Comparison of ENCODE assay signal across 31 mouse cellular contexts in genomic region chr3:108180514-108180913, GRCm38 (mm10). TPM values are rescaled to one million over a fixed set of nuclear protein-coding genes. Genes with fewer than 3 reads are reported as not detected.
"Had no signal": no experiment of that assay in that cellular context is flagged by ENCODE, and none has a peak within 500 bp of the region (broad histone marks: within the 10 kb centered on the region; RNA-seq: fewer than 3 reads in every experiment).

No protein-coding gene starts in this region.

- H3K4me3 ChIP-seq: limb, embryonic 10.5 days; limb, embryonic 12.5 days; limb, embryonic 13.5 days; limb, embryonic 15.5 days; liver, embryonic 12.5 days; liver, embryonic 13.5 days; liver, embryonic 15.5 days; lung, embryonic 15.5 days; megakaryocyte, embryonic 14.5 days; midbrain, embryonic 10.5 days; midbrain, embryonic 12.5 days; midbrain, embryonic 13.5 days; midbrain, embryonic 15.5 days; myocyte; neural tube, embryonic 12.5 days had no signal

- H3K27ac ChIP-seq: limb, embryonic 10.5 days; limb, embryonic 12.5 days; limb, embryonic 13.5 days; limb, embryonic 15.5 days; liver, embryonic 12.5 days; liver, embryonic 13.5 days; liver, embryonic 14.5 days; liver, embryonic 15.5 days; lung, embryonic 15.5 days; macrophage; midbrain, embryonic 10.5 days; midbrain, embryonic 12.5 days; midbrain, embryonic 13.5 days; midbrain, embryonic 15.5 days; neural tube, embryonic 12.5 days had no signal

- H3K27me3 ChIP-seq: neural tube, embryonic 12.5 days had no signal

- DNase-seq: left cerebral cortex, postnatal 4 days; liver; liver, embryonic 13.5 days; liver, postnatal 0 days; lung, adult 18-20 months; lung, adult 2 months; lung, embryonic 14.5 days; lung, postnatal 10 days; lung, postnatal 14 days; lung, postnatal 36 days; lung, postnatal 4 days had no signal

- H3K36me3 ChIP-seq: limb, embryonic 10.5 days; limb, embryonic 12.5 days; limb, embryonic 13.5 days; limb, embryonic 15.5 days; liver, embryonic 12.5 days; liver, embryonic 13.5 days; liver, embryonic 15.5 days; lung, embryonic 15.5 days; midbrain, embryonic 10.5 days; midbrain, embryonic 12.5 days; midbrain, embryonic 13.5 days; midbrain, embryonic 15.5 days; neural tube, embryonic 12.5 days had no signal

- H3K4me2 ChIP-seq: limb, embryonic 12.5 days; limb, embryonic 13.5 days; limb, embryonic 15.5 days; liver, embryonic 11.5 days; liver, embryonic 12.5 days; liver, embryonic 13.5 days; liver, embryonic 15.5 days; lung, embryonic 14.5 days; lung, embryonic 15.5 days; midbrain, embryonic 12.5 days; midbrain, embryonic 13.5 days; midbrain, embryonic 15.5 days; neural tube, embryonic 12.5 days had no signal

- H3K9ac ChIP-seq: limb, embryonic 12.5 days; limb, embryonic 13.5 days; limb, embryonic 15.5 days; liver, embryonic 12.5 days; liver, embryonic 13.5 days; liver, embryonic 14.5 days; liver, embryonic 15.5 days; liver, postnatal 0 days; lung, embryonic 14.5 days; lung, embryonic 15.5 days; midbrain, embryonic 12.5 days; midbrain, embryonic 13.5 days; midbrain, embryonic 15.5 days; neural tube, embryonic 12.5 days had no signal

- H3K9me3 ChIP-seq: limb, embryonic 10.5 days; limb, embryonic 12.5 days; limb, embryonic 13.5 days; limb, embryonic 15.5 days; liver, embryonic 12.5 days; liver, embryonic 13.5 days; liver, embryonic 15.5 days; lung, embryonic 15.5 days; midbrain, embryonic 10.5 days; midbrain, embryonic 12.5 days; midbrain, embryonic 13.5 days; midbrain, embryonic 15.5 days; neural tube, embryonic 12.5 days had no signal

- ATAC-seq: liver, embryonic 12.5 days; liver, postnatal 0 days; lung, postnatal 0 days; midbrain, embryonic 13.5 days; midbrain, embryonic 15.5 days; midbrain, embryonic 16.5 days had no signal

RNA-seq across cellular contexts. Expression of gene Gpr61, which starts 25.8 kb away (rescaled TPM):
- polyA plus RNA-seq: liver, adult 2 months; liver, embryonic 13.5 days; liver, postnatal 0 days; lung, adult 2 months; lung, postnatal 0 days; macrophage had no signal
